Mouse (Mus musculus) hematopoietic stem cell, adult 5-6 weeks (primary cell): Measurements from ENCODE around the gene Iqgap2. TPM values are rescaled to one million over a fixed set of nuclear protein-coding genes. Genes with fewer than 3 reads are reported as not detected.

Source experiments
- total RNA-seq: library from RNA; stranded (forward); fragments of 172-1452, 232-1000 nt; gene quantifications from 2 replicates; pipeline ENCODE4 v1.2.3, GENCODE M21; 2017

Gene Iqgap2
- total RNA-seq, 1 experiment from 2014 or later: 234 TPM

Other genes starting within 250 kb of the Iqgap2 start
- 1.4 and 1.8 TPM in 2 replicates for gene F2rl2, start 195.1 kb downstream of the Iqgap2 start, total RNA-seq
- 4.6 and 10.7 TPM in 2 replicates for gene Gm20075, start 189.5 kb upstream of the Iqgap2 start, total RNA-seq
- not detected in 2 replicates for gene Gm17190, start 190.1 kb upstream of the Iqgap2 start, total RNA-seq
- 1.4 TPM in 1 of 2 replicates, not detected in the other for gene Sv2c, start 240.7 kb upstream of the Iqgap2 start, total RNA-seq